Mouse (Mus musculus) testis, postnatal 14 days (tissue): ENCODE data around the gene Theg.
A peak's percentile ranks its signal among the peaks of the same experiment; 100 is the strongest.

Source experiments
- DNase-seq: peaks from one replicate; pipeline ENCODE4 v3.0.0; 2021; ENCODE audit warnings: low spot score

The Theg gene

GRCm38 (mm10) chr10:79536461-79537080, 50.6 kb downstream of the Theg start:
- DNase-seq, result no peak

- DNase-seq, result no peak
These were observed 51.7 kb downstream of the Theg start for GRCm38 (mm10) chr10:79535431-79535830.

GRCm38 (mm10) chr10:79534426-79534825, 52.7 kb downstream of the Theg start:
- peak; percentile 4 for DNase-seq

GRCm38 (mm10) chr10:79533126-79533911, 53.8 kb downstream of the Theg start, which contains the start of gene Plpp2:
Gene Plpp2 (minus strand): TSS chr10:79533796.
- DNase-seq, result peak; percentile 66

- DNase-seq, result peak; percentile 3
These were observed 54.5 kb downstream of the Theg start for GRCm38 (mm10) chr10:79532678-79533077.

GRCm38 (mm10) chr10:79531593-79531992, 55.5 kb downstream of the Theg start:
- peak; percentile 2 for DNase-seq

GRCm38 (mm10) chr10:79530721-79531120, 56.4 kb downstream of the Theg start:
- no peak for DNase-seq

GRCm38 (mm10) chr10:79530241-79530640, 56.9 kb downstream of the Theg start:
- DNase-seq, result peak; percentile 3

GRCm38 (mm10) chr10:79528081-79528480, 59.0 kb downstream of the Theg start:
- DNase-seq, result no peak

- no peak for DNase-seq
These were observed 59.7 kb downstream of the Theg start for GRCm38 (mm10) chr10:79527453-79527845.

GRCm38 (mm10) chr10:79526661-79527452, 60.3 kb downstream of the Theg start:
- DNase-seq, result no peak
